Mouse (Mus musculus) 3134 (cell line): ENCODE data around the gene Sun1.

Experiments
- DNase-seq: peaks from one replicate; pipeline ENCODE4 v3.0.0-alpha.2; 2011; ENCODE audit warnings: low spot score; ENCODE audit not compliant: insufficient read length; ENCODE audit errors: extremely low read depth

Sun1 gene

DNA sequence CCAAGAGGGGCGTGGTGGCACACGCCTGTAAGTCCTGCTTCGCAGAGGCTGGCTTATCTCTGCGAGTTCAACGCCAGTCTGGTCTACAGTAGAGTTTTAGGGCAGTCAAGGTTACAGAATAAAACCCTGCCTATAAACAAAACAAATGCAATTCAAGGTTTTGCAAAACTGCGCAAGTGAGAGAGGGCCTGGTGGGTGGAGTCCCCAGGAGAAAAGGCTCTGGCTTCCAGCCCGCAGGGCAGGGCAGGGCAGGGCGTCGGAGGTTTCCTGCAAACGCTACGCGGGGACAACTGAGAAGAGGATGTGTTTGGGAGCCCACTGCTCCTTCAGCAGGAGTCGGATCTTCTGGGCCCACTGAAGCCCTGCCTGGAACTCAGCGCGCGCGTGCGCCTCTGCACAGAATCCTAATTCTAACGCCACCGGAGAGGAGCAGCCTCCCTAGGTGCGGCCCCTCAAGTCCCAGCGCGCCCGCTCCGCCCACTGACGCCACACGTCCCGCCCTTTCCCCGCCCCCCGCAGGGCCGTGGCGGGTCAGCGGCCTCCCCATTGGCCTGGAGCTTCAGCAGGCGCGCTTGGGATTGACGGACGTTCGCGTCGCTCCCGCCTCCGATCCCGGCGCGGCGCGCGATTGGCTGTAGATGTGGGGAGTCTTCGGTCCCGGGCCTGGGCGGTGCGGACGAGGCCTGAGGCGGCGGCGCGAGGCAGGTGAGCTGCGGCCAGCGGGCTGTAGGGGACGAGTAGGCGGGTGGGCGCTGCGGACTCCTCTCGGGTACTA, at the start of gene Sun1:
Gene Sun1, plus strand, starts transcription at position 643 of the 775 bp plus-strand sequence.
- peak; percentile 100 for DNase-seq

DNA sequence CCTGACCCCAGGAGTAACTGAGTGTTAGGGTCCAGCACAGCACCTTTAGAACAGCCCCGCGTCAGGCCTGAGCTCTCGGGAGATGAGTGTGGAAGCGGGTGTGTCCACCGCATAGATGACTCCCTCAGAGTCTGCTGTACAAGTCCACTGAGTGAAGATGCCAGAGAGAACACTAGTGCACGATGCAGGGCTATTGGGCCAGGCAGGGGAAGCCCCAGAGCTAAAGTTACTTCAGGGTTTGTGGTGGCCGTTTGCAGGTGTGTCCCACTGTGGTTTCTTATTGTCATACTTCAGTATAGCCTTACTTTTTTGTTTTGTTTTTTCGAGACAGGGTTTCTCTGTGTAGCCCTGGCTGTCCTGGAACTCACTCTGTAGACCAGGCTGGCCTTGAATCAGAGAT, 39.5 kb upstream of the Sun1 start:
- no peak for DNase-seq

DNA sequence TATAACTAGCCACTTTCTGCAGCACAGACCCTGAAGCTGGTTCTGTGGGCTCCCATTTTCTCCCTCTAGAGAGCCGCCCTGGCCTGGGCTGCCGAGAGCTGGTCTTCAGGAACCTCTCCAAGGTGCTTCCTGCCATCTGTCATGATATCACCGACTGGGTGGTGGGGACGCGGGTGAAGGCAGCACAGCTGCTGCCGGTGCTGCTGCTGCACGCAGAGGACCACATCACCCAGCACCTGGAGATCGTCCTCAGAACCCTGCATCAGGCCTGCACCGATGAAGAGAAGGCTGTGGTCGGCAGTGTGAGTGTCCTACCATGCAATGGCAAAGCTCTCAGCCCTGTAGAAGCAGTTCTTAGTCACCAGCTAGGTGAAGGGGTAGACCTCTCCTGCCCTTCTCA, 38.8 kb upstream of the Sun1 start:
- DNase-seq, result no peak

DNA sequence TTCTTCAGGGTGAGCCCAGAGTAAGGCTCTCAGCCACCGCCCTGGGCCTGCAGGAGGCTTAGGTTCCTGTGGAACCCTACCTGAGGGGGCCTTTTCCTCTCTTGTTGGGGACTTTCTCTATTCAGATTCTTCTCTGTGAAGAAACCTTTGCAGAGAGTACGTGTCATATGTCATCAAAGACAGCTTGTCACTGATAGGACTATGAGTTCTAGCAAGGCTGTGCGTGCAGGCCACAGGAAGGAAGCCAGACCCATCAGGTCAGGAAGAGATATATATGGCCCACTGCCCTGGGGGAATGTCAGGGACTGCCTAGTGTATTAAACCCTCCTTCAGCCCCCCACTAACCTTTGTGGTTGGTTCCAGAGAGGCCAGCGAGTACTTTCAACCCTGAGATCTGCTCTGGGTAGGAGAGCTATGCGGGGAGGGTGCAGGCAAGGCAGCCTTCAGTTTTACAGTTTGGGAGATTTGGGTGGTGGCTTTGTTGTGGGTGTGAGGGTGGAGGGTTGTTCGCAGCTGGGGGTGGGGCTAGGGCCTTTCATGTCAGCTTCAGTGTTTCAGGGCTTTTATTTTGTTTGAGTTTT, 33.6 kb upstream of the Sun1 start:
- DNase-seq, result no peak

DNA sequence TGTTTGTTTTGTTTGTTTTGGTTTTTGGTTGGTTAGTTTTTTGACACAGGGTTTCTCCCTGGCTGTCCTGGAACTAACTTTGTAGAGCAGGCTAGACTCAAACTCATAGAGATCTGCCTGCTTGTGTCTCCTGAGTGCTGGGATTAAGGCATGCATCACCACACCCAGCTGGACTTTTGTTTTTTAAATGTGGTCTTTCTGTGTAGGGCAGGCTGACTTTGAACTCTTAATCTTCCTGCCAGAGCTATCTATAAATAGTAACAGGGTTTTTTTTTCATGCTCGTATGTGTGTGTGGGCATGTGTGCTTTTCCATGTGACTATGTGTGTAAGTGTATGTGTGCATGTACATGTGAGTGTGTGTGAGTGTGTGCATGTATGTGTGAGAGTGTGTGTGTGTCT, 32.9 kb upstream of the Sun1 start:
- DNase-seq, result no peak

DNA sequence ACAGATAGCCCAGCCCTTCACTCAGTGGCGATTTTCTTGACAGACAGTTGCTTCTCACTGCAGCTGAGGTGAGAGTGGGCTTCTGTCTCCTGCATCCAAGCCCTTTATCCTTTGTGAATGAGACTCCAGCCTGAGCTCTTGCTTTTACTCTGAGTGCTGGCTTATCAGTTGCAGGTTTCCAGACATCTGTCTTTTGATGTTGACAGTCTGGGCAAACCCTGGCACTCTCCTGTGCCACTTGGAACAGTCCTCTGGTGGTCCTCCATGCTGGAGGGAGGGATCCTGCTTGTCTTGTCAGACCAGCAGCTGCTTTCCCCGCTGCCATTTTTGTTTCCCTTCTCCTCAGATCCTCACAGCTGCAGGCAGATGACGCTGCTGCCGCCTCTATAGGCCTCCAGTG, 28.5 kb upstream of the Sun1 start:
- DNase-seq, result no peak

DNA sequence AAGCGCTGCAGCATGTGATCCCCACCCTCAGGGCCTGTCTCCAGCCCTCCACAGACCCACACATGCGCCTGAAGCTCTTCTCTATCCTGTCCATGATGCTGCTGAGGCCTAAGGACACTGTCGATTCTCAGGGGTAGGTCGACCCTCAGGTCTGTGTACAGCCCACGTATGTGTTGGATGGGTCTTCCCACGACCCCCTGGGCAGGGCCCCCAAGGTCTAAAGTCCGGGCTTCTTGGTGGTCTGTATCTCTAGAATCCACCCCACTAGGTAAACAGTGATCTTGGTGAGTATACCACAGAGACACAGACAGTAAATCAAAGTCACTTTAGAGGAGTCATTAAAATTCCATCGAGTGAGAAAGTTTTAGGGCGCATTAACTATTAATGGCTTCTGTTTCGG, 26.3 kb upstream of the Sun1 start:
- no peak for DNase-seq

DNA sequence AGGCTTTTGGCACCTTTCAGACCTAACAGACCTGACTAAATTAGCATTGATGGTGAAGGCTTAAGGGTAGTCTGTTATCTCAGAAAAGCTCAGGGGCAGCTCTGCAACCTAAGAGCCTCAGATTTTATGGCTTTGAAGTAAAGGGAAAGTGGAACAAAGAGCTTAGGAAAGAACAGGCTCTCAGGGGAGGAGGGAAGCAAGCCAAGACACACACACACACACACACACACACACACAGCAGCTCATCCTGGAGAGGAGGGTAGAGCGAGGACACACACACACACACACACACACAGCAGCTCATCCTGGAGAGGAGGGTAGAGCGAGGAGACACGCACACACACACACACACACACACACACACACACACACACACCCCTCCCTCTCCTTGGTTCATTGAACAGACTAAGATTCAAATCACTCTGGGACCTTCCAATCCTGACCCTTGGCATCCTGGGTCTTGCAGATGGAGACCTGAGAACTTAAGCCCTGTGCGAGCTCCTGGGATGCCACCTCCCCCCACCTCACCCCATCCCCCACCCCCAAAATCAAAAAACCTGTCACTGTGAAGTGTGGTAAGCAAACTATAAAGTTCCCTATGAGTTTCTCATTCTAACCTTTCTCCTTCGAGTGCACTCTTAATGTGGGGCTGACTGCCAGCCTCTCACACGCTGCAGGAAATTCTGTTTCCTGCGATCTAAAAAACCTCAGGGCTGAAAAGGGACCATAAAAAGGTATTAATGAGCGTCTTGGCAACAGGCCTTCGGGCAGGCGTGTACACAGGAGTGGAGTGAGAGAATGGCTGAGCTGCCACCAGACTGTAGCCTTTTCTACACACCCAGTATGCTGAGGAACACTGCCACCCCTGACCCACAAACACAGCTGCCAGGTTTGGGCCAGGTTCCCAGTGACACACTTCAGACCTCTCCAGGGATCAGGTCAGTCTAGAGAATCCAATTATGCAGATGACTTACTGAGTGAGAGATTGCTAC, 25.6 kb upstream of the Sun1 start:
- no peak for DNase-seq

DNA sequence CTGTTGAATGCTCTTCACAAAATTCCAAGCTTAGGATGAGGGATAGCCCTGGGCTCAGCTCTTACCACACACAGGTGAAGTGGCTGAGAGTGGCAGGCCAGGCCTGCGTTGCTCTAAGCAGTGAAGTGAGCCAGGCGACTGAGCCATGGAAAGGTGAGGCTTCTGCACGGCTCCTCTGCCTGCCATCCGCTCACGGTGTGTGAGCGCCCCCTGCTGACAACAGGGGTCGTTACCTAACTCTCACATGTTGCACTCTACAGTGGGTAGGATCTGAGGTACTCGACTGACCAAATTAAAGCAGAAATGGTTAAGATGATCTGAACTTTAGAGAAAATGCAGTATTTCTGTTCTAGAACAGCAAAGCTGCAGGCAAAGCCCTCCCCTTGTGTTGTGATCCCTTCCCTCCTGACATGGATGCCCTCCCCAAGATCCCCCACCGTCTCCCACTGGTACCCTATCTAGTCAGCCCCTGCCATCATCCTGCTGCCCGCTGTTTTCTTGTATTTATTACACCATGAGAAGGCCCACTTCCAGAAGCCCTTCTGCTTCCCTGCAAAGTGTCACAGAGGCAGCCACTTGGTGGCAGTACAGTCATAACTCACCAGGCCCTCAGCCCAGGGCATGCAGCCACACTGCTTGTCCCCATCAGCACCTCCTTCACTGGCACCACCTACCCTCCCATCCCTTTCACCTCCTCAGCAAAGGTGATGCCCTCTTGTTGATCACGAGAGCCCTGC, 21.4 kb upstream of the Sun1 start:
- peak; percentile 45 for DNase-seq

DNA sequence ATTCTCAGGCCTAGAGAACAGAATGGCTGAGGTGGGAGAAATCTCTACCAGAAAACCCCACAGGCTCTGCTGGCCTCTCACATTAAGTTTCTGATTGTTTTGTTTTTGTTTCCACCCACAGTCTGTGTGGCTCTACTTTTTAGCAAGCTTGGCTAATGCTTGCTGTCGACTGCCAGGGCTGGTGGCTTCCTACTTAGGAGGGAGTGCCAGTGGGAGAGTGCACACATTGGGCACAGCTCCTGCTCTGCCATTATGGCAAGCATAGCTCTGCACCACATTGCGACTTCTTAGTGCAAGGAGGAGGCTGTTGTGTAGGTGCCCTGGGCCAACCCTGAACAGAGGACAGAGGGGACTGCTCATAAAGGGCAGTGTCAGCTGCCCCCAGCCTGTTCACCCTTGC, 17.3 kb upstream of the Sun1 start:
- DNase-seq, result no peak

DNA sequence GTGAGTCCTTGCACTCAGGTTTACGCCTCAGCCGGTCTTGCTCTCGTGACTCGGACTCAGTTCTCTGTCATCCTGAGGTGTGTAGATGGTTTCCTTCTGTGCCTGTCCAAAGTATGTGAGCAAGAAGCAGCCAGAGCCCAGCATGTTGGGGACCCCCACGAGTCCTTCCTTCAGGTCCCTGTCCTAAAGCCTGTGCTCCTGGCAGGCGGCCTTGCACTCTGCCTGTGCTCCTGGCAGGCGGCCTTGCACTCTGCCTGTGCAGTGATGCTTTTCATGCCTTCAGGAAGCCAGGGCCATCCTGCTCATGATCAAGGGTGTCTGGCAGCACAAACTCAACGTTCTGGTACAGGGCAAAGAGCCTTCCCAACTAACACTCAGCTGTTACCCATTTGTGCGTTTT, 16.8 kb upstream of the Sun1 start:
- DNase-seq, result no peak

DNA sequence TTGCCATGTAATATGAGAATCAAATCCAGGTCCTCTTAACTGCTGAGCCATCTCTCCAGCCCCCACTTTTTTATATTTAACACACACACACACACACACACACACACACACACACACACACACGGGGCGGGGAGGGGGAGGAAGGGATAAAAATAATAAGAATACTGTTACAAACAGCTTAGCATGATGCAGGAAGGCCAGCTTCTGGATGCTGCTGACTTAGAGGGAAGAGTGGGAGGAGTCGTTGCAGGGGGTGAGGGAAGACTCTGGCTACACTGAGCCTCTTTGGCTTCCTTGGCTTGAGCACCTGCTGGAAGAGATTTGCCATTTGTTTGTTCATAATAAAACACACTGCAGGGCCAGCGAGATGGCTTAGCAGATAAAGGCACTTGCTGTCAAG, 15.5 kb upstream of the Sun1 start:
- no peak for DNase-seq

DNA sequence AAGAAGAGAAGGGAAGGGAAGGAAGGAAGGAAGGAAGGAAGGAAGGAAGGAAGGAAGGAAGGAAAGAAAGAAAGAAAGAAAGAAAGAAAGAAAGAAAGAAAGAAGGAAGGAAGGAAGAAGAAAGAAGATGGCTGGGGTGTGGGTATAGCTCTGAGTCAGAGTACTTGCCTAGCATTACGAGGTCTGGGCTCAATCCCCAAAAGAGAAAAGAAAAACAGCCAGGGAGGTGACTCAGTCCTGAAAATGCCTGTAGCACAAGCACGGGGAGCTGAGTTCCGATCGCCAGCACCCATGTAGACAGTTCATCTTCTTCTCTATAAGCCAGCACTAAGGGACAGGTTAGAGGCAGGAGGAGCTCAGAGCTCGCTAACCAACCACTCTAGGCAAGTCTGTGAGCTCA, 10.7 kb upstream of the Sun1 start:
- DNase-seq, result peak; percentile 63

DNA sequence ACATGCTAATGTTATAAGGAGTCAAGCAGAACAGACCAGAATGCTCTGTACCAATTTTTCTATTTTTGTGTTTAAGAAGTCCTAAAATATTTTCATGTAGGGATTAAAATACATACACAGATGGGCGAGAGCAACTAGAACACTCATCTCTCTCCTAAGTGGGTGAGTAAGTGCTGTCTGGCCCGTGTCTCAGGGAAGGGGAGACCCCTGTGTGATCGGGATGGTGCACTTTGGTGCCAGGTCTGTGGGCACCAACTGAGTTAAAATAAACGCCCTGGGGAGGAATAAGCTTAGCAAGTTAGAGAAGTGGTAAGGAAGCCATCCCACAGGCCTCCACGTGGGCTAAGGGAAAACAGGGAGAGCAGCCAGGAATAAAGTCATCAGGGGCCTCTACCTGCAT, 9.5 kb upstream of the Sun1 start:
- DNase-seq, result no peak

DNA sequence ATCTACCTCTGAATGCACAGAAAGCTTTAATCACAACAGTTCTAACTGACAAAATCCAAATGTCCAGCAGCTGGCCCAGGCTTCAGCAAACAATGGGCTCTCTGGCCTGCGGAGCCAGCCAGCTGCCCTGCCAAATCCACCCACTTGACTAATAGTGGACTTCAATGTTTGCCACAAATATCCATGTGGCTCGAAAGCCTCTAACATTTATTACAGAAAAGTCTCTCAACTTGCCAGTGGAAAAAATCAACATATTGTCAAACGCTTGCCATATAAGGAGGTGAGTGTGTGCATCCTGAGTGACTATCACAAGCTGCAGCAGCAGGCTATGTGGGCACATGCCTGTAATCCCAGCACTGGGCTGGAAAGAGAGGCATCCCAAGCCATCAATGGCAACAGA, 1.7 kb upstream of the Sun1 start:
- DNase-seq, result no peak

DNA sequence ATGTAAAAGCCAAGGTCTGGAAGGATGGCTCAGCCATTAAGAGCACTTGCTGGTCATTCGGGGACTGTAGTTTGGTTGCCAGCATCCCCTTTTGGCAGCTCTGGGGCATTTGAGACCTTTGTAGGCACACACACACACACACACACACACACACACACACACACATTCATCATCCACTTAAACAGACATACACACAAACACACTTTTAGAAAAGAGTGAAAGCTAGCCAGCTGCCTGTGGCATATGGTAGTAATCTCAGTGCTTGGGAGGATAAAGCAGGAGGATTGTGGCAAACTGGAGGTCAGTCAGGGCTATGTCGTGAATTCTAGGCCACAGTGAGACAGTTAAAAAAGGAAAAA, 822 bp upstream of the Sun1 start:
- DNase-seq, result no peak

DNA sequence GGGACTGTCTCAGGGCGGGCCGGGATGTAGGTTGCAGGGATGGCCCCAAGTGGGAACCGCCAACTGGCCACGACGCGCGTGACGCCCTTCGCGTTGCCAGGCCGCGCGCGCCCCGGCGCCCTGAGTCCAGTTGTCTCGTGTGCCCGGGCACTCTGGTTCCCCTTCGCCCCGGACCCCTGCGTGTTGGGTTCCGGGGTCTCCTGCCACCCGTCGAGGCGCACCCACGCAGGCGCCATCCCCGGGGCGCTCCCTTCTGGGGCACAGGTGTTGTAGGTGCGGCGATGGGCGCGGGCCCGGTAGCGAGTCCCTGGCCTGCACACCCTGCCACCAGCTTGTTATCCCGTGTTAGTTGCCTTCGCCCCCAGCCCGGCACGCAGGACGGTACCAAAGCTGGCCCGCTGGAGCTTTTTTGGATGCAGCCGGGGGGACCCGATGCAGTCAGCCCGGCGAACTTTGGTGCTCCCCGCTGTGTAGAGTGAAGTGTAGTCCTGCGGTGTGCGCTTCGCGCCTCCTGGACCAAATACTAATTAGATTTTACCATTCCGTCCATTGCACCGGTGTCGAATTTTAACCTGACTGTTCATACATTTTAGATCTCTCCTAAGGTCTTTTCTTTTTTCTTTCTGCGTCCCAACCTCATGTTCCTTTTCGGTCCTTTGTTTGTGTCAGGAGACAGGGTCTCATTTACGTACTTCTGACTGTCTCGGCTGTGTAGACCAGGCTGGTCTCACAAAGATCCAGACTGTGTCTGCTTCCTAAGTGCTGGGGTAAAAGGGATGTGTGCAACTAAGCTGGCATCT, 533 bp downstream of the Sun1 start:
- DNase-seq, result no peak

DNA sequence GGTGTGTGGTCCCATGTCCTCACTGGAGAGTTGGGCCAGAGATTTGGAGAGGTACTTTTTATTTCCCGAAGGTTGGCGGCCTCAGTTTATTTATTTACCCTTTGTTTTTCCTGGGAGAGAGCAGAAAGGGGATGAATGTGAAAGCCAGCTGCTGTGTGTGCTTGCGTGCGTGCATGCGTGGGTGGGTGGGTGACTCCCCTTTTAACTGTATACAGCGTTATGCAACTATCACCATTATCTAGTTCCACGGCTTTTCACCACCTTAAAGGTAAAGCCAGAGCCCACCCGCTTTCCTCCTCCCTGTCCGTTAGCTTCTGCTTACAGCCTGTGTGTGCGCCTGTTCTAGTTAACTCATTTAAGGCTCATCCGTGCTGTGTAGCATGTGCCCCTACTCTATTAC, 1.7 kb downstream of the Sun1 start:
- no peak for DNase-seq

DNA sequence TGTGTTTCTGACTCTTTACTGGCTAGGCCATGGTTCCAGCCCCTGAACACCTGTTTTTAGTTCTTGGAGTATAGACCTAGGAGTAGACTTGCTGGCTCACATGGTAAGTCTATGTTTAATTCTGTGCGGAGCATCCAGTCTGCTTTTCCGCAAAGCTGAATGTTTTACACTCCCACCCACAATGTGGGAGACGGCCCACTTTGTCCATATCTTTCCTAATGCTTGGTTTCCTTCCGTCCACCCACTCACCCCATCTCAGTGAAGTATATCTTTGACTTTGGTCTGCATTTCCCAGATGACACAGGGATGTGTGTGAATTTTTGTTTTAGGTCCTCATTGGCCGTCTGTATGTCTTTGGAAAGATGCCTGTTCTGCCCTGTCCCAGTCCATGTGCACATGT, 2.9 kb downstream of the Sun1 start:
- no peak for DNase-seq

DNA sequence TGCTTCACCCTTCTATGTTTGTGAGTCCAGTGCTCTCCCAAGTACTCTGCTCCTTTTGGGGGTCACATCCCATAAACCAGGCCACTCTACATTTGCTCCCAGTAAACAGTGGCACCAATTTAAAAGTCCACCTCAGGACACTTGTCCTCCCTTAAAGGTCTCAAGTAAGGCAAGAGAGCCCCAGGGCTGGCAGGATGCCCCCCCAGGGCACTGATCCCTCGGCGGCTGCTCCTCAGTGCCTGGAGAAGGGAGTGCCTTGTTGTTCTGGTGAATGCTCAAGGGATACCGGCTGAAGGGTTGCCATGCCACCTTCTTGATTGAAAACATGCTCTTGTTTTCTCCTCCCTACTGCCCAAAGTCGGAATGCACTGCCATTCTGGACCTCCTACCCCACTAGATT, 5.6 kb downstream of the Sun1 start:
- no peak for DNase-seq
